Comparison of ENCODE assay signal across 6 mouse cellular contexts in genomic region chr15:12026932-12027450, GRCm38 (mm10).
"Had no signal": no experiment of that assay in that cellular context is flagged by ENCODE, and none has a peak within 500 bp of the region (broad histone marks: within the 10 kb centered on the region; RNA-seq: fewer than 3 reads in every experiment).

No protein-coding gene starts in this region.

- DNase-seq: kidney, adult 2 months; kidney, postnatal 14 days; left cerebral cortex, postnatal 4 days; lung, adult 18-20 months; retina, postnatal 1 day; thymus, postnatal 36 days had no signal
